Mouse (Mus musculus): ENCODE data around the gene Pno1. TPM values are rescaled to one million over a fixed set of nuclear protein-coding genes. Genes with fewer than 3 reads are reported as not detected.

Gene Pno1
- total and polyA plus RNA-seq, 2 experiments from 2014 or later: 9.7 to 54.3 TPM

GRCm38 (mm10) chr11:17163956-17164355 lies 47.4 kb downstream of the Pno1 start:
- ATAC-seq (ENCODE audit: insufficient read depth, low read depth): no peak
- Histone ChIP-seq H3K4me3 (ENCODE audit: low read depth, low read length) (no peak overlapping the region), H3K9me3 (replicated peaks; ENCODE audit: control insufficient read depth, low read length) (no peaks in the 10 kb centered on the region), H3K9ac (replicated peaks; ENCODE audit: low read depth, low read length) (no peak overlapping the region), H3K4me2 (ENCODE audit: low read depth, low read length) (no peak overlapping the region), H3K4me1 (ENCODE audit: control insufficient read depth, insufficient read depth) (peaks cover 29% of the 10 kb centered on the region), H3K27me3 (ENCODE audit: control insufficient read depth, insufficient read depth, low read length) (no peaks in the 10 kb centered on the region), H3K36me3 (replicated peaks; ENCODE audit: control insufficient read depth, insufficient read depth, low read length) (no peaks in the 10 kb centered on the region; the same call in 1 of the 2 replicates), H3K27ac (ENCODE audit: low read depth) (no peak overlapping the region)
- no peak for TF ChIP-seq EP300 (IDR thresholded peaks at IDR 0.05; ENCODE audit: low read depth)
- TF ChIP-seq CTCF (IDR thresholded peaks at IDR 0.05; ENCODE audit: low read depth): no peak
- WGBS: 59% methylated on average over 1 of the region's 1 CpGs
- no peak for DNase-seq (ENCODE audit: low spot score)

- ATAC-seq (ENCODE audit: insufficient read depth, low read depth) (no peak), DNase-seq (ENCODE audit: low spot score) (peak; percentile 82)
- Histone ChIP-seq H3K4me2 (ENCODE audit: low read depth, low read length) (peak overlapping the region; percentile 83), H3K9me3 (replicated peaks; ENCODE audit: control insufficient read depth, low read length) (no peaks in the 10 kb centered on the region), H3K27ac (ENCODE audit: low read depth) (peak overlapping the region; percentile 96), H3K27me3 (ENCODE audit: control insufficient read depth, insufficient read depth, low read length) (no peaks in the 10 kb centered on the region), H3K4me1 (ENCODE audit: control insufficient read depth, insufficient read depth) (peaks cover 21% of the 10 kb centered on the region), H3K9ac (replicated peaks; ENCODE audit: low read depth, low read length) (peak overlapping the region; percentile 98), H3K4me3 (ENCODE audit: low read depth, low read length) (peak overlapping the region; percentile 96), H3K36me3 (replicated peaks; ENCODE audit: control insufficient read depth, insufficient read depth, low read length) (no peaks in the 10 kb centered on the region)
- WGBS: 1% methylated on average over 12 of the region's 12 CpGs
- TF ChIP-seq EP300 (IDR thresholded peaks at IDR 0.05; ENCODE audit: low read depth) (no peak), CTCF (IDR thresholded peaks at IDR 0.05; ENCODE audit: low read depth) (peak; percentile 71)
Observed at GRCm38 (mm10) chr11:17160242-17160641, 51.1 kb downstream of the Pno1 start.

GRCm38 (mm10) chr11:17159738-17160241 lies 51.6 kb downstream of the Pno1 start:
- under 1% methylated on average over 43 of the region's 46 CpGs for WGBS
- Histone ChIP-seq H3K9ac (replicated peaks; ENCODE audit: low read depth, low read length) (peak overlapping the region; percentile 98), H3K9me3 (replicated peaks; ENCODE audit: control insufficient read depth, low read length) (no peaks in the 10 kb centered on the region), H3K27ac (ENCODE audit: low read depth) (peak overlapping the region; percentile 96), H3K36me3 (replicated peaks; ENCODE audit: control insufficient read depth, insufficient read depth, low read length) (no peaks in the 10 kb centered on the region), H3K27me3 (ENCODE audit: control insufficient read depth, insufficient read depth, low read length) (no peaks in the 10 kb centered on the region), H3K4me3 (ENCODE audit: low read depth, low read length) (peak overlapping the region; percentile 96), H3K4me2 (ENCODE audit: low read depth, low read length) (peak overlapping the region; percentile 83), H3K4me1 (ENCODE audit: control insufficient read depth, insufficient read depth) (peaks cover 18% of the 10 kb centered on the region)
- ATAC-seq (ENCODE audit: insufficient read depth, low read depth) (peak; percentile 43), DNase-seq (ENCODE audit: low spot score) (peak; percentile 20)
- no peak for TF ChIP-seq CTCF (IDR thresholded peaks at IDR 0.05; ENCODE audit: low read depth)
- no peak for TF ChIP-seq EP300 (IDR thresholded peaks at IDR 0.05; ENCODE audit: low read depth)

DNA sequence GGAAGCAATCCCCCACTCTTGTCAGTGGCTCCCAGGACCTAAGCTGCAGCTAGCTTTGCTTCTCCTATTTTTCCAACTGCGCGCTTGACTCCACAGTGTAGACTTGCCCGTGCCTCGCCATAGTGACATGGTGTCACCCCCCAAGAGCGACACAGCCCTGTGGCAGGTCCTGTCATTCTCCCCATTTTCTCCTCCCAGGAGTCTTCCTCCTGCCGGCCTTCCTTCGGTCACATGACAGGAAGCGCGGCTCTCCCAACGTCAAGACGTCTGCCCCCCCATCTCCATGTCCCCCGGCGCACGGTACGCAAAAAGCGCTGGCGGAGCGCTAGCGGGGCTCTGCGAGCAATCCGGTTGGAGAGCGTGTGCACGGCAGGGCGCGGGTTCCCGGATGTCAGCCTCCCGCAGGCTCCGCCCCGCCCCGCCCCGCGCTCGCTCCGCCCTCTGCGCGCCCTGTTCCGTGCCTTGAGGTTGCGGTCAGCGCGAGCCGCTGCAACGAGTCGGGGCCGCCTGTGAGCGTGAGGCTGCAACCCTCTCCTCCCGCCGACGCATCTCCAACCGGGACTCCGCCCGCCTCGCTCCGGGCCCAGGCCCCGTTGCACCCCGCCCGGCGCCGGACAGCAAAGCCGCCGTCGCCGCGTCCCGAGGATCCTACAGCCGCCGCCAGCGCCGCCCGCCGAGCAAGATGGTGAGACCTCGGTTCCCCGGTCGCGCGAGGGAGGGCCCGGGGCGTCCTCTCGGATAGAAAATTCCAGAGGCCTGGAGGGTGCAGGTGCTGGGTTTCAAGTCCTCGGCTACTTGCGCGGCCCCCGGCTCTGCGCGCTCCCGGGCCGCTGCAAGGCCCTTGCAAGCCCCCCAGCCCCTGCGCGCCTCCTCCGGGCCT lies 52.3 kb downstream of the Pno1 start, which contains the start of gene Ppp3r1:
Gene Ppp3r1, plus strand, starts transcription at position 406 of the 880 bp plus-strand sequence.
- Histone ChIP-seq H3K4me3 (ENCODE audit: low read depth, low read length) (peak within 1 kb of the TSS; percentile 96), H3K27ac (ENCODE audit: low read depth) (peak within 1 kb of the TSS; percentile 96), H3K9me3 (replicated peaks; ENCODE audit: control insufficient read depth, low read length) (no peaks in the 10 kb centered on the region), H3K9ac (replicated peaks; ENCODE audit: low read depth, low read length) (peak within 1 kb of the TSS; percentile 98), H3K27me3 (ENCODE audit: control insufficient read depth, insufficient read depth, low read length) (no peaks in the 10 kb centered on the region), H3K36me3 (replicated peaks; ENCODE audit: control insufficient read depth, insufficient read depth, low read length) (no peaks in the 10 kb centered on the region), H3K4me1 (ENCODE audit: control insufficient read depth, insufficient read depth) (peaks cover 17% of the 10 kb centered on the region; the same call in 1 of the 2 replicates), H3K4me2 (ENCODE audit: low read depth, low read length) (peak within 1 kb of the TSS; percentile 83)
- TF ChIP-seq EP300 (IDR thresholded peaks at IDR 0.05; ENCODE audit: low read depth): peak; percentile 67; the same call in 1 of the 2 replicates
- no peak for TF ChIP-seq CTCF (IDR thresholded peaks at IDR 0.05; ENCODE audit: low read depth)
- WGBS: under 1% methylated on average over 71 of the region's 89 CpGs
- ATAC-seq (ENCODE audit: insufficient read depth, low read depth) (peak; percentile 99), DNase-seq (ENCODE audit: low spot score) (peak; percentile 97)

Other genes with a start within 250 kb of the Pno1 start
- 2.4 and 4.9 TPM in 2 replicates for gene Cnrip1, start 160.0 kb downstream of the Pno1 start, total RNA-seq (2014; rRNA removed; ENCODE audit: low replicate concordance)
- gene Cnrip1, start 160.0 kb downstream of the Pno1 start, polyA plus RNA-seq (2015; fragmentation: Nextera tagmentation; extraction: Ambion mirVana): 9.0 and 9.2 TPM in 2 replicates
- gene Plek, start 159.2 kb downstream of the Pno1 start, total RNA-seq (2014; rRNA removed; ENCODE audit: low replicate concordance): 1.6 and 2.6 TPM in 2 replicates
- gene Plek, start 159.2 kb downstream of the Pno1 start, polyA plus RNA-seq (2015; fragmentation: Nextera tagmentation; extraction: Ambion mirVana): 1.3 and 1.5 TPM in 2 replicates
- 30.7 and 37.2 TPM in 2 replicates for gene Ppp3r1, start 52.3 kb downstream of the Pno1 start, total RNA-seq (2014; rRNA removed; ENCODE audit: low replicate concordance)
- gene Ppp3r1, start 52.3 kb downstream of the Pno1 start, polyA plus RNA-seq (2015; fragmentation: Nextera tagmentation; extraction: Ambion mirVana): 73.4 and 78.5 TPM in 2 replicates
- gene Wdr92, start 29.5 kb downstream of the Pno1 start, total RNA-seq (2014; rRNA removed; ENCODE audit: low replicate concordance): 8.7 and 11.4 TPM in 2 replicates
- gene Wdr92, start 29.5 kb downstream of the Pno1 start, polyA plus RNA-seq (2015; fragmentation: Nextera tagmentation; extraction: Ambion mirVana): 15.0 and 16.9 TPM in 2 replicates
- 24.7 and 28.1 TPM in 2 replicates for gene C1d, start 46.0 kb upstream of the Pno1 start, total RNA-seq (2014; rRNA removed; ENCODE audit: low replicate concordance)
- 82.4 and 83.6 TPM in 2 replicates for gene C1d, start 46.0 kb upstream of the Pno1 start, polyA plus RNA-seq (2015; fragmentation: Nextera tagmentation; extraction: Ambion mirVana)

All from heart, postnatal 0 days (tissue).